Mouse (Mus musculus): ENCODE data around the gene Igfbp7. TPM values are rescaled to one million over a fixed set of nuclear protein-coding genes. Genes with fewer than 3 reads are reported as not detected.

Igfbp7 gene
- polyA plus RNA-seq, 2 experiments, result 100 to 102 TPM

- H3K27me3 ChIP-seq (ENCODE audit: control insufficient read depth, insufficient read depth, low read length), result no peaks in the 10 kb centered on the region
- H3K4me1 ChIP-seq (ENCODE audit: control insufficient read depth, insufficient read depth, low read length), result peaks cover 21% of the 10 kb centered on the region
- ATAC-seq (ENCODE audit: low FRiP score, low read depth), result no peak
- no peak for DNase-seq (ENCODE audit: low spot score)
- TF ChIP-seq POLR2A (IDR thresholded peaks at IDR 0.05; ENCODE audit: borderline replicate concordance, extremely low read depth, insufficient read depth, insufficient read length), result no peak
- WGBS, result 73% methylated on average over 4 of the region's 4 CpGs
- no peaks in the 10 kb centered on the region for H3K36me3 ChIP-seq (ENCODE audit: control insufficient read depth, insufficient read depth, low read length)
- H3K9ac ChIP-seq (ENCODE audit: low read depth, low read length, severe bottlenecking), result no peak overlapping the region
- no peak overlapping the region for H3K27ac ChIP-seq (replicated peaks; ENCODE audit: low read depth, low read length)
- no peaks in the 10 kb centered on the region for H3K9me3 ChIP-seq (ENCODE audit: control insufficient read depth, low read length)
- H3K4me3 ChIP-seq (replicated peaks; ENCODE audit: low read length), result no peak overlapping the region
- no peak overlapping the region for H3K4me2 ChIP-seq (replicated peaks; ENCODE audit: low read depth, low read length, severe bottlenecking)
Observed at GRCm38 (mm10) chr5:77361006-77361405, 46.8 kb downstream of the Igfbp7 start.

- DNase-seq (ENCODE audit: low spot score) (no peak), ATAC-seq (ENCODE audit: low FRiP score, low read depth) (no peak)
- TF ChIP-seq POLR2A (IDR thresholded peaks at IDR 0.05; ENCODE audit: borderline replicate concordance, extremely low read depth, insufficient read depth, insufficient read length), result no peak
- 91% methylated on average over 4 of the region's 4 CpGs for WGBS
- Histone ChIP-seq H3K36me3 (ENCODE audit: control insufficient read depth, insufficient read depth, low read length) (no peaks in the 10 kb centered on the region), H3K27ac (replicated peaks; ENCODE audit: low read depth, low read length) (no peak overlapping the region), H3K4me3 (replicated peaks; ENCODE audit: low read length) (no peak overlapping the region), H3K9ac (ENCODE audit: low read depth, low read length, severe bottlenecking) (no peak overlapping the region), H3K4me2 (replicated peaks; ENCODE audit: low read depth, low read length, severe bottlenecking) (no peak overlapping the region), H3K27me3 (ENCODE audit: control insufficient read depth, insufficient read depth, low read length) (no peaks in the 10 kb centered on the region), H3K9me3 (ENCODE audit: control insufficient read depth, low read length) (no peaks in the 10 kb centered on the region), H3K4me1 (ENCODE audit: control insufficient read depth, insufficient read depth, low read length) (peaks cover 31% of the 10 kb centered on the region)
Observed at GRCm38 (mm10) chr5:77359971-77360370, 47.9 kb downstream of the Igfbp7 start.

- TF ChIP-seq POLR2A (IDR thresholded peaks at IDR 0.05; ENCODE audit: borderline replicate concordance, extremely low read depth, insufficient read depth, insufficient read length), result no peak
- Histone ChIP-seq H3K27me3 (ENCODE audit: control insufficient read depth, insufficient read depth, low read length) (no peaks in the 10 kb centered on the region), H3K27ac (replicated peaks; ENCODE audit: low read depth, low read length) (peak overlapping the region; percentile 48), H3K4me3 (replicated peaks; ENCODE audit: low read length) (peak overlapping the region; percentile 28), H3K36me3 (ENCODE audit: control insufficient read depth, insufficient read depth, low read length) (no peaks in the 10 kb centered on the region), H3K4me2 (replicated peaks; ENCODE audit: low read depth, low read length, severe bottlenecking) (peak overlapping the region; percentile 56), H3K4me1 (ENCODE audit: control insufficient read depth, insufficient read depth, low read length) (peaks cover 31% of the 10 kb centered on the region), H3K9ac (ENCODE audit: low read depth, low read length, severe bottlenecking) (peak overlapping the region; percentile 45), H3K9me3 (ENCODE audit: control insufficient read depth, low read length) (no peaks in the 10 kb centered on the region)
- peak; percentile 74 for DNase-seq (ENCODE audit: low spot score)
- peak; percentile 31; the same call in 1 of the 2 replicates for ATAC-seq (ENCODE audit: low FRiP score, low read depth)
- WGBS, result 4% methylated on average over 10 of the region's 10 CpGs
Observed at GRCm38 (mm10) chr5:77358347-77358746, 49.5 kb downstream of the Igfbp7 start.

- Histone ChIP-seq H3K4me1 (ENCODE audit: control insufficient read depth, insufficient read depth, low read length) (peaks cover 31% of the 10 kb centered on the region), H3K4me2 (replicated peaks; ENCODE audit: low read depth, low read length, severe bottlenecking) (peak overlapping the region; percentile 56), H3K36me3 (ENCODE audit: control insufficient read depth, insufficient read depth, low read length) (no peaks in the 10 kb centered on the region), H3K9ac (ENCODE audit: low read depth, low read length, severe bottlenecking) (peak overlapping the region; percentile 45), H3K27ac (replicated peaks; ENCODE audit: low read depth, low read length) (peak overlapping the region; percentile 48; the same call in 1 of the 2 replicates), H3K4me3 (replicated peaks; ENCODE audit: low read length) (peak overlapping the region; percentile 28), H3K9me3 (ENCODE audit: control insufficient read depth, low read length) (no peaks in the 10 kb centered on the region), H3K27me3 (ENCODE audit: control insufficient read depth, insufficient read depth, low read length) (no peaks in the 10 kb centered on the region)
- ATAC-seq (ENCODE audit: low FRiP score, low read depth) (peak; percentile 63; the same call in 1 of the 2 replicates), DNase-seq (ENCODE audit: low spot score) (peak; percentile 72)
- TF ChIP-seq POLR2A (IDR thresholded peaks at IDR 0.05; ENCODE audit: borderline replicate concordance, extremely low read depth, insufficient read depth, insufficient read length), result no peak
- WGBS, result 18% methylated on average over 22 of the region's 22 CpGs
Observed at GRCm38 (mm10) chr5:77357405-77358149, 50.3 kb downstream of the Igfbp7 start.

DNA sequence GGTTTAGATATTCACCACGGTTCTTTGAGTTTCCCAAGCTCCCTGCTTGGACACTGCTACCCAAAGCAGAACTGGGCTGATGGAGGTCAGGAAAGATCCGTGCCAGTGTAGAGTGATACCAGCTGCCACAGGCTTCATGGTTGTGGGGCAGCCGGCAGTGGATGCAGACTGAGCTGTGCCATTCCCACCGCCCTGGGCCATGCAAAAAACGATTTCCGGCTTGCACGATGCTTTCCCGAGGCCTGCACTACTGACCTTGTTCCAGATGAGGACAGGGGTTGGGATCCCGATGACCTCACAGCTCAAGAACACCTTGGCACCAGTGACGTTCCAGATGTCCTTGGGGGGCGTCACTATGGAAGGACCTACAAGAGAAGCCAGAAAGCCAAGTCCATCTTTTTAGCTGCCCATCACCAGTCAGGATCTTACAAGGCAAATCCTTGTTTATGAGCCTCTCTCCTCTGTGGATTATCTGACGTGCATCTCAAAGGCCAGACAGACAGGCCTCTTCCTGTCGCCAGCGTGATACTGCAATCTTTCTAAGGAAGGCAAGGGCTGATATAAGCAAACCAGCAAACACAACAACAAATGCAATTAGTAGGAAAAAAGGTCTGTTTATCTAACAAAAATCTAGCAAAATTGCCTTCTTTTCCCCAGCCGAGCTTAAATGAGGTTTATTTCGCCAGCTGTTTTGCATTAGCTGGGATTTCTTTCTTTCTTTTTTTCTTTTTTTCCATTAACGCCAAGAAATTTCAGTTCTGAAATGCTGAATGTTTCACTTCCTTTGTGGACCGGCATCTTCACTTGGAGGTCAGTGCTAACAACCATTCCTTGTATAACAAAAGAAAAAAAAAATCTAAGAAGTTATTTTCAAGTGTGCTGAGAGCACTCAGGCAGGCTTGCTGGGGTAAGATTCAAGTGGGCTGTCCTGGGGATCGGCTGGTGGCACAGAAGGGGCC lies 52.3 kb downstream of the Igfbp7 start:
- 45% methylated on average over 19 of the region's 19 CpGs for WGBS
- TF ChIP-seq POLR2A (IDR thresholded peaks at IDR 0.05; ENCODE audit: borderline replicate concordance, extremely low read depth, insufficient read depth, insufficient read length), result no peak
- H3K36me3 ChIP-seq (ENCODE audit: control insufficient read depth, insufficient read depth, low read length), result no peaks in the 10 kb centered on the region; the same call in 1 of the 2 replicates
- no peaks in the 10 kb centered on the region for H3K9me3 ChIP-seq (ENCODE audit: control insufficient read depth, low read length)
- no peak for DNase-seq (ENCODE audit: low spot score)
- no peaks in the 10 kb centered on the region for H3K27me3 ChIP-seq (ENCODE audit: control insufficient read depth, insufficient read depth, low read length)
- no peak overlapping the region for H3K4me3 ChIP-seq (replicated peaks; ENCODE audit: low read length)
- no peak overlapping the region; the same call in 1 of the 2 replicates for H3K27ac ChIP-seq (replicated peaks; ENCODE audit: low read depth, low read length)
- no peak overlapping the region for H3K9ac ChIP-seq (ENCODE audit: low read depth, low read length, severe bottlenecking)
- no peak for ATAC-seq (ENCODE audit: low FRiP score, low read depth)
- no peak overlapping the region for H3K4me2 ChIP-seq (replicated peaks; ENCODE audit: low read depth, low read length, severe bottlenecking)
- H3K4me1 ChIP-seq (ENCODE audit: control insufficient read depth, insufficient read depth, low read length), result peaks cover 31% of the 10 kb centered on the region
